Mouse (Mus musculus) urinary bladder, adult 2 months (tissue): ENCODE results near the gene Sgca. TPM values are rescaled to one million over a fixed set of nuclear protein-coding genes. Genes with fewer than 3 reads are reported as not detected.
A peak's percentile ranks its signal among the peaks of the same experiment; 100 is the strongest.

Experiments used
- DNase-seq: peaks from one replicate; pipeline ENCODE4 v3.0.0; 2022; ENCODE audit warnings: low spot score
- polyA plus RNA-seq: library from polyadenylated mRNA; depleted of rRNA; stranded (reverse); fragments of >200 nt; gene quantifications from 2 replicates; pipeline ENCODE4 v1.2.3, GENCODE M21; 2012

Sgca gene
- polyA plus RNA-seq, 1 experiment = 69.2 TPM

DNA sequence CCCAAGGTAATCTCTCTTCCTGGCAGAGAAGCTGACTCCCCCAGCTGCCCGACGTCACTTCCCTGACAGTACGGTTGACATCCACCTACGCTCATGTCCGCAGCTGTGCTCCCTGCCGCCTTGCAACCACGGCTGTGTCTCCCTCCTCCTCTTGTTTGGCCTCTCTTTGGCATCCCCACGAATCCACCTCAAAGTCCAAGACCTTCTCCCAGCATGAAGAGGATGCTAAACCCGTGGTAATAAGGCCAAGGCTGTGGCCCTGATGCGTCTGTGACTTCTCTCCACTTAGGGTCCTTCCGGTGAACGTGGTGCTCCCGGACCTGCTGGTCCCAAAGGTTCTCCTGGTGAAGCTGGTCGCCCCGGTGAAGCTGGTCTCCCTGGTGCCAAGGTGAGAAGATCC lies 33.1 kb downstream of the Sgca start:
- DNase-seq = no peak

DNA sequence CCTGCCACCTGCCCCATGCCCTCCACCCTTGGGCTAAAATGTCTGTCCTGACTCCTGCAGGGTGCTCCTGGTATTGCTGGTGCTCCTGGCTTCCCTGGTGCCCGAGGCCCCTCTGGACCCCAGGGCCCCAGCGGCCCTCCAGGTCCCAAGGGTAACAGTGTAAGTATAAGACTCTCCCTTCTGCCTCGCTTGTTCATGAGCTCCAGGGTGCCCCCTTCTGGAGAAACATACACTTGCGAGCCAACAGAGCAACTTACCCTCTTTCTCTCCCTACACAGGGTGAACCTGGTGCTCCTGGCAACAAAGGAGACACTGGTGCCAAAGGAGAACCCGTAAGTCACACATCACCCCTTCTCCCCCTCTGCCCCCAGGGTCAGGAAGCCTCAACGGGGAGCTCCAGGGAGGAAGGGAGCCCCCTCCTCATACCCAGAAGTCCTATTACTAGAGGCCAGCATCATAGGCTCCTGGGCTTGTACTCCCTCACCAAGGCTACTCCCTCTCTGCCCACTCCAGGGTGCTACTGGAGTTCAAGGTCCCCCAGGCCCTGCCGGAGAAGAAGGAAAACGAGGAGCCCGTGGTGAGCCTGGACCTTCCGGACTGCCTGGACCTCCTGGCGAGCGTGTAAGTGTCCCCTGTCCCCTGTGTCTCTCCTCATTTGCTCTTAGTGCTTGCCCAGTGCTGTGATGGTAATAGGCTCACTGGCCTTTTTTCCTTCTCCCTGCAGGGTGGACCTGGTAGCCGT lies 33.7 kb downstream of the Sgca start:
- DNase-seq = no peak

DNA sequence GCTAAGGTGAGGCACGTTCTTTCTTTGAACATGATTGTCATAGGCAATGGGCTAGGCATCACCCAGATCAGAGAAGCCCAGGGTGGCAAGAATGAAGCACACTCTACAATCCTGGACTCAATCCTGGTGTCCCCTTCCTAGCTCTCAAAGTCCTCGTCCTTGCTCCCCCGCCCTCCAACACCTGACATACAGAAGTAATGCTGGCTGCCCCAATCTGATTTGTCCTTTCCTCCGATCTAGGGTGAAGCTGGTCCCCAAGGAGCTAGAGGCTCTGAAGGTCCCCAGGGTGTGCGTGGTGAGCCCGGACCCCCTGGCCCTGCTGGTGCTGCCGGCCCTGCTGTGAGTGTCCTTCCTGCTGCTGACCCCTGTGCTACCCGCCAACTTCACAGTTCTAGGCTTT lies 34.4 kb downstream of the Sgca start:
- DNase-seq = no peak

DNA sequence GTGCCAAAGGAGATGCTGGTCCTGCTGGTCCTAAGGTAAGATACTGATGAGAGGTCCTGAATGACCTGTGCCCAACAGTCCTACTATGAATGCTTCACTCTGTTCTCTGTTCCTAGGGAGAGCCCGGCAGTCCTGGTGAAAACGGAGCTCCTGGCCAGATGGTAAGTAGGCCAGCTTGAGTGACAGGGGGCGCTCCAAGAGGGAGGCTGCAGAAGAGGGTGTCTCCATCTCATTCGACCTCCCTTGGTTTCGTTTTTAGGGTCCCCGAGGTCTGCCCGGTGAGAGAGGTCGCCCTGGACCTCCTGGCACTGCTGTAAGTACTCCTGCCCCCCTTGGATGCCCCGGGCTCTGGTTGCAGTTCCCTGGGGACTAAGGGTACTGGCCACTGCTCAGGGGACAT lies 35.0 kb downstream of the Sgca start:
- no peak for DNase-seq

DNA sequence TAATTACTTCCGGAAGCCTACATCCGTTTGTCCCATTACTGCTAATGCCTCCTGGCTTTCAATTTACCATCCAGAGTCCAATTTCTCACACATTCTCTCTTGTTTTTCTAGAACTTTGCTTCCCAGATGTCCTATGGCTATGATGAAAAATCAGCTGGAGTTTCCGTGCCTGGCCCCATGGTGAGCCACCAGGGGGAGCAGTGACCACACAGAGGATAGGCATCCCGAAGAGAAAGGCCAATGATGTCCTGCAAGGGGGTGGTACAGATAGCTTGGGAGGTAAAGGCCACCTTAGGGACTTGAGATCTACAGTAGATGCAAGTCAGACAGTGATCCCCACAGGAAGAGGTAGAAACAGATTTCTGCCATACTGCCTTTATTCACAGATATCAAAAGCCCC lies 36.8 kb downstream of the Sgca start:
- no peak for DNase-seq

DNA sequence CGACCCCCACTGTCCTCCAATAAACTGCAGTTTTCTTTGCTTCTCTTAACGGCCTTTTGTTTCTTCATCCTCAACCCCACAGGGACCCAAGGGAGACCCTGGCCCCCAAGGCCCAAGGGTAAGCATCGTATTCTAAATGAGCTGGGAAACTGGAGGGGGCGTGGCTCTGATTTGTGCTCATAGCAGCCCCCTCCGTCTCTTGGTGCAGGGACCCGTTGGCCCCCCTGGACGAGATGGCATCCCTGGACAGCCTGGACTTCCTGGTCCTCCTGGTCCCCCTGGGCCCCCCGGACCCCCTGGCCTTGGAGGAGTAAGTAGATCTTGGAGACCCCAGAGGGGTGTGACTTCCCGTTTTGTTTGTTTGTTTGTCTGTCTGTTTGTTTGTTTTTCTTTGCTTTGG lies 37.8 kb downstream of the Sgca start:
- DNase-seq = no peak

DNA sequence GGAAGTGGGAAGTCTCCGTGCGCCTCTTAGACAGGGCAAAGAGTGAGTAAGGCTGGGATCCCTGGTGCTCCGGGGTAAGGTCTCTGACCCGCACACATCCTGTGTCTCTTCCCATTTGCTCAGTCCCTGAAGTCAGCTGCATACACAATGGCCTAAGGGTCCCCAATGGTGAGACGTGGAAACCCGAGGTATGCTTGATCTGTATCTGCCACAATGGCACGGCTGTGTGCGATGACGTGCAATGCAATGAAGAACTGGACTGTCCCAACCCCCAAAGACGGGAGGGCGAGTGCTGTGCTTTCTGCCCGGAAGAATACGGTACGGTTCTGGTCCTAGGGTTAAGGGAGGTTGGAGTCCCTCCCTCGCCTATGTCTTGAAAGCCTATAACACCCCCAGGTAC lies 38.3 kb downstream of the Sgca start:
- DNase-seq = no peak

DNA sequence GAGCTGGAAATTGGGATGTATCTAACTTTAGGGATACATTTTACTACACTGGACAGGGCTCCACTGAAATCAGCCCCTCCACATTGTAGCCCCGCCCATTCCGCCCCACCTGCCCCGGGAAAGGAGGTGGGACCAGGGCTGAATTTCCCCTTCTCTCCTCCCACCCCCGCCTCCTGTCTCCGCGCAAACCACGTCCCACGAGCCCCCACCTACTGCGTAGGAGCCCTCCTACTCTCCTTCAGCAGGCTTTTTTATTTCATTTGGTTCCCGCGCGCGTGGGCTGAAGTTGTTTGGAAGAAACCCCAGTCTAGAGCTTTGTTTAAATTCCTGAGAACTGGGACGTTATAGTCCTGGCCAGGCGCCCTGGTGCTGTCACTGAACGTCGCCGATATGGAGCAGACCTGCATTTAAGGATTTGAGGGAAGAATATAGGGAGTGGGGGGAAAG lies 38.8 kb downstream of the Sgca start:
- no peak for DNase-seq

DNA sequence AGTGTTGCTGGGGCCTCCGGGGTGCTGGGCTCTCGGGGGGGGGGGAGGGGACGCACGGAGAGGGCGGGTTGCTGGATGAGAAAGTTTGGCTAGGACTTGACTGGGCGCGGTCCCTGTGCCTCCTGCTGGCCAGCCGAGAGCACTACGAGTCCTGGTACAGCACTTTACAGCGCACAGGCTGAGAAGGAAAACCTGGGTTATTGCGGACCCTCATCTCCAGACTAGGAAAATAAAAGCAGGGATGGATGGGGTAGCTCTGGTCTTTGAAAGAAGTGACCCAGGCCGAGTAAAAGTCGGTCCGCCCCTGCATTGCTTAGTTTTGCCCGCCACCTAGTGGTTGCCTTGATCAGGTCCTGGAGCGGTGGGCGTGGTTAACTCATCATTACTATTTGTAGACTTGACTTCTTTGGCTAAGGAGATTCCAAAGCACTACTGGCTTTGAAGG lies 39.3 kb downstream of the Sgca start:
- peak; percentile 71 for DNase-seq

DNA sequence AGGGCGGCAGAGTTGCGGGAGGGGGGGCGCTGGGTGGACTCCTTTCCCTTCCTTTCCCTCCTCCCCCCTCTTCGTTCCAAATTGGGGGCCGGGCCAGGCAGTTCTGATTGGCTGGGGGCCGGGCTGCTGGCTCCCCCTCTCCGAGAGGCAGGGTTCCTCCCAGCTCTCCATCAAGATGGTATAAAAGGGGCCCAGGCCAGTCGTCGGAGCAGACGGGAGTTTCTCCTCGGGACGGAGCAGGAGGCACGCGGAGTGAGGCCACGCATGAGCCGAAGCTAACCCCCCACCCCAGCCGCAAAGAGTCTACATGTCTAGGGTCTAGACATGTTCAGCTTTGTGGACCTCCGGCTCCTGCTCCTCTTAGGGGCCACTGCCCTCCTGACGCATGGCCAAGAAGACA lies 40.1 kb downstream of the Sgca start, which contains the start of gene Col1a1:
TSS of gene Col1a1 (plus strand) at position 180 of the 400 bp plus-strand sequence.
- peak; percentile 64 for DNase-seq

DNA sequence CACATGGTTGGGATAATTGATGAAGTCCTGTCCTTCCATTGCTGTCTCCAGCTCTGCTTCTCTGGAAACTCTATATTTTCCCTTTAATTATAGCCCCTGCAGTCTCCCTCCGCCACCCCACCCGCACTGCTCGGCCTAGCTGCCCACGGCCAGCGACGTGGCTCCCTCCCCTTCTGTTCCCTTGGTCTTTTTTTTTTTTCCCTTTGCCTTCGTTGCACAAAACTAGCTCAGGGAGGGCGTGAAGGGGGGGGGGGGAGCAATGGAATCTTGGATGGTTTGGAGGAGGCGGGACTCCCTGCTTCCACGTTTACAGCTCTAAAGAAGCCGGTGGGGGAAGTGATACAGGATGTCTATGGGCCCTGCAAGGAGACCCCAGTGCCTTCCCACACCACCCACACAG lies 41.6 kb downstream of the Sgca start:
- DNase-seq = no peak

DNA sequence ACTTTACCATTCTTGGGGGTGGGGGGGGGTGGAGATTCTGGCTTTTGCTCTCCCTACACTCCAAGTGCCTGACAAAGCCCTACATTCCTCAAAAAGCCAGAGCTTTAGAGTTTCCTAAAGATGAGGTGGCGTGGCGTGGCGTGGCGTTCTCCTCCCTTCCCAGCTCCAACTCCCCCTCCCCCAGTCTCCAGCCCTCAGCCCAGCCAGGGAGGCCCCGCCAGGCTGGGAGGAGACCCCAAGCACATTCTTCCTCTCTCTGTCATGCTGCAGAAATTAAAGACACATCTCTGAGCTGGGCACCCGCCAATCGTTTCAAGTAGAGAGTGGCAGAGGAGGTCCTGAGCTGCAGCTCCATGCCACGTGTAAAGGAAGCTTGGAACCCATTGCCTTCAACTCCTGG lies 42.5 kb downstream of the Sgca start:
- DNase-seq = no peak

DNA sequence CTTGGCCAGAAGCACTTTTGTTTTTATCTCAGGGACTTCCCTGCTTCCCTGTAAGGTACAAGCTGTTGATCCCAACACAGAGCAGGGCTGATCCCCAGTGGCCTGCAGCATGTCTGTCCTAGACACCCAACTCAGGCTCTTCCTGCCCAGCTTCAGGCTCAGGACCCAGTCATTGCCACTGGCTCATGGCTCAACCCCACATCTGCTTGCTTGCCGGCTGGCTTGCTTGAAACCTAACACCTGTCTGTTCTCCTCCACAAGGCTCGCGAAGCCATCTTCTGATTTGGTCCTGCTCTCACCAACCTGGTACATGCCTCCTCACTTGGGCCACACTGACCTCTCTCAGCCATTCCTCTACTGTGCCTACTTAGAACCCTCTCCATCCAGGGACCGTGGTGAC lies 46.0 kb downstream of the Sgca start:
- DNase-seq = no peak

DNA sequence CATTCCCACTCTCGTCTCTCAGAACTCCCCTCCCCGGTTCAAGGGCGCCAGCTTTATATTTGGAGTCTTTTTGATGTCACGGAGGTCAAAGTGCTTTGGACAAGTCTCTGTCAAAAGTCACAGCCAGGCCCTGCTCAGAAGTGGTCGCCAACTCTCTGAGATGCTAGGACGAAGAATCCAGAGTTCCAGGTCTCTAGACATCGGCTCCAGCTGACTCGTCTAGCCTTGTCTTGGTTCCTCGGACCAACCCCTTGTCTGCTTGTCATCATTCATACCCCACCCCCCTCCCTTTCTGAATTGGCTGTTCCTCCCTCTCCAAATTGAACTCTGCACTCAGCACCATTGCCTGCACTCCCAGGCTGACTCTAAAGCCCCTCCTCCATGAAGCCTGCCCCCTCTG lies 46.5 kb downstream of the Sgca start:
- DNase-seq = no peak

DNA sequence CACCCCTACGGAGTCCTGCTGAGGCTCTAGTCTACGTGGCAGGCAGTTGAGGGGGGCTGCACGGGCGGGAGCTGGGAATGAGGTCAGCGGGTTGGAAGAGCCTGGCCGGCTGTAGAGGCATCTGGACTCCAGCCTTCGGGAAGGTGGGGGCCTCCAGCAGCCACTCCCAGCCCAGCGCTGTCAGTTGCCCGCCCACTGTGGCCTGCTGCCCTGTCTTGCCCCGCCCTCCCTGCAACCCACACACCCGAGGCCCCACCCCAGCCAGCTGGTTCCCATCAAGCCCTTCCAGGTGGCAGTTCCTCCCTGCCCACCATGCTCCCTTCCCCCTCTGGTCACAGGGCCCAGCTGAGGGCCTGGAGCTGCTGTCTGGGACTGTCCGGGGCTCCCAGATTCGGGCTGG lies 47.3 kb downstream of the Sgca start:
- peak; percentile 58 for DNase-seq

DNA sequence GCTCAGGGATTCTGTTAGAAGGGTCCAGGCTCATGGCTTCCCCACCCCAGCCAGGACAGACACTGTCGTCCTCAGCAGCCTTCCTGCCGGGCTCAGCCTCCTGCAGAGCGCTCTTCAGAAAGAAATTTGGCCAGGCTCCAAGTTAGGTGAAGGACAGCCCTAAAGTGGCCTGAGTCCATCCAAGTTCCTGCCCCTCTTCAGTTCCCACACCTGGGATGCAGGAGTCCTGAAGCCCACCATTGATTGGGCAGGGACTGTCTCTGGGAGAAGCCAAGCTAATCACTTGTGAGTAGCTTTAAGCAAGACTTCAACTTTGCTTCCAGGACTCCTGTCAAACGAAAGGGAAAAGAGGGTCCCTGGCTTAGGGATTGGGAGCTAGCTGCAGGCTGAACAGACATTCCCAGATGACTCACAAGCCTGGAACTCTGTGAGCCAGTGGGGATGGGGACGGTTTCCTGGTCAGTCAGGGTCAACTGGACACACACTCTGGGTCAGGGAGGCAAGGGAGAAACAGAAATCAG lies 48.3 kb downstream of the Sgca start:
- DNase-seq = no peak

DNA sequence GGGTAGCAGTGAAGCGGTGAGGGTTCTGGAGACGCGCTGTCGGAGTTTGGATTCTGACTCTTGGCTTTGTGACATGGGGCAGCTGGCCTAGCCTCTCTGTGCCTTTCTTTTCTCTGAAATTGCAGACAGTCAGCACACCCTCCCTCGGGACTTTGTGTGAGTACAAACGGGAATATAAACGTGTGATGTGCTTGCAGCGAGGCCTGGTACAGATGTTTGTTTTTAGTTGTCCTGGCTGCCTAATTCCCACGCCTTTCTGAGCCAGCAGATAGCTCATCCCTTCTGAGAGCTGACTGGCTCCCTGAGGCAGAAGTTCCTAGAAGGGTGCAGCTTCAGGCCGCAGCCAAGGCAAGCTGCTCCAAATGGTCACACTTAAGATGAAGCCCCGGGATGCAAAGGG lies 49.7 kb downstream of the Sgca start:
- DNase-seq = no peak

DNA sequence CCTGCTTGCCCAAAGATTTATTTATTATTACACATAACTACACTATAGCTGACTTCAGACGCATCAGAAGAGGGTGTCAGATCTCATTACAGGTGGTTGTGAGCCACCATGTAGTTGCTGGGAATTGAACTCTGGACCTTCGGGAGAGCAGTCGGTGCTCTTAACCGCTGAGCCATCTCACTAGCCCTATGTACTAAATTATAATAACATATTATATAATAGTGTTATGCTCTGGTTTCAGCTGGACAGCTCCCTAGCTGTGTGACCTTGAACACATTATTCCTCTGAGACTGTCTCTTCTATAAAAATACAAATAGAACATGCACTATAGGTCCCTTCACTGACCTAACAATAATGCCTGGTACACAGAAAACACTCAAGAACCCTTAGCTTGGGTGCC lies 51.1 kb downstream of the Sgca start:
- no peak for DNase-seq

DNA sequence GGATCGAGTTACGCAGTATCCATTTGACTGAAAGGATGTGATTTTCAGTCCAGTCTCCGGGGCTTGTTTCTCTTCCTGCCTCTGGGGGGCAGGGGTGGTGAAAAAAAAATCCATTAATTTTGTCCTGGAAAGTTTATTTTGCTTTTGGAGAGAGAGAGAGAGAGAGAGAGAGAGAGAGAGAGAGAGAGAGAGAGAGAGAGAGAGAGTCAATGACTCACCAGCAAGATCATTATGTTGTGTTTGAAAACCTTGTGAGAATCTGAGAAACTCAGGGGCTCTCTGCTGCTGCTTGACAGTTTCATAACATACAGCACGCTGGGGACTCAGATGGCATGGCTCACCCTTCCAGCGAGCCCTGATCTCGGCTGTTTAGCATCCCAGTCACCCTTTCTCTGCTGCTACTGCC lies 55.1 kb downstream of the Sgca start:
- no peak for DNase-seq

DNA sequence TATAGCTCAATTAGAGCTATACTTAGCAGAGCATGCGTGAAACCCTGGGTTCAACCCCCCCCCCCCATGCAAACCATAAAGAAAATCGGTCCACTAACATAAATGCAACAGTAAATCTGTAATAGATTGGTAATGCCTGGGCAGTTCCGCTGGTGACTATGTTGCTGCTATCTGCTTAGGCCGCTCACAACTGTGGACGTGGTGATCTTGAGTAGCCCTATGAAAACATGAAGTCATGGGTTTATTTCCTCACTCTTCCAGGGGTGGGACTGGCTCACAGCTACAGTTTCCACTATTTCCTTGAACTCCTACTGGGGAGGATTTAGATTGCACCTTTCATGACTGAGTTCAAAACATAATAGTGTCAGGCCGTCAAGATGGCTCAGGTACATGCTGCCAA lies 58.4 kb downstream of the Sgca start:
- no peak for DNase-seq

DNA sequence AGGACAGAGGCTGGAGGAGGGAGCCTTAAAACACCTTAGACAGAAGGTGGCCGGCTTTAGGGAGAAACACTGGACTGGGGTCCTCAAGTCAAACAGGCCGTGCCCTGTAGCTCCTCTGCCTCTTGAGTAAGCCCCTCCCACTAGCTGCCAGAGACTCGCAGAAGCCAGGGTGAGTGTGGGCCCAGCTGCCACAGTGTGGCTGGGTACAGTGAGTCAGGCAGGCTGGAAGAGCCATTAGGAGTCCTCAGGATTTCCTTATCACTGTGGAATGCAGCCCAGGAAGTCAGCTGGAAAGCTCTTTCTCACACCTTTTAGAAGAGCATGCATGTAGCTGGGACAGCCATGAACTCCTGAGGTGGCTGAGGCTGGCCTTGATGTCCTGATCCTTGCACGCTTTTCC lies 59.6 kb downstream of the Sgca start:
- DNase-seq = no peak

DNA sequence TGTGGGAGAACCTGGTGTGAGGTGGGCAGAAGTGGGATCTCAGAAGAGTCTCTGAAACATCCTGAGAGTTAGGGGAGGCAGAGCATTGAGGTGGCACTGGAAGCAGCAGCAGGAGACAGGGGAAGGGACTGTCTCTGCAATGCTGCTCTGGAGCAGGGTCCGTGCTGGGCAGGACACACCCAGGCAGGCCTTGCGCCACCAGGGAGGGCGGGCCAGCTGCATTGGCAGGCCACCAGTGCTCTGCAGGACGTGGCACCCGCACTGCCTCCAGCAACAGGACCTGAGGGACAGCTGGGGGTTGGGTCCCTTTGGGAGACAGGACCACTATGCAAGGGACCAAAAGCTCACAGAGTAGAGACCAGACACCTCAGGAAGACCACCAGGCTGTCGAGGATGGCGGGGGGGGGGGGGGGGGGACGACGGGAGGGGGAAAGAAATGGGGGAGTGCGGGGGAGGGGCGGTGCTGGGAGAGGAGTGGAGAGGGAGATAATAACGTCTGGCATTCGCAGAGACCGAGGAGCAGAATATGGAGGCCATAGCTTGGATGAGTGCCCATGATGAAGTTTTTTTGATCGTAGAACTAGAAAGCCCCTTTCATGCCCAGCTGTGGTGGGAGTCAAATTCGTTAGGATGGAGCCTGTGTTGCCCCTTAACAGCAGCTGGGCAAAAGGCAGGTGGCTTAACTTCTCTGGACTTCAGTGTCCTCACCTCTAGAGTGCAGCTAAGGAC lies 60.3 kb downstream of the Sgca start:
- DNase-seq = no peak
